Mouse (Mus musculus) hindbrain, postnatal 0 days (tissue): ENCODE results near the gene Hoxc10. TPM values are rescaled to one million over a fixed set of nuclear protein-coding genes. Genes with fewer than 3 reads are reported as not detected.
A peak's percentile ranks its signal among the peaks of the same experiment; 100 is the strongest.

Experiments
- ATAC-seq: fragments of 200-750 bp; cut with Nextera tagmentation; 2 replicates; pipeline ENCODE4 v1.8.0; 2017; ENCODE audit warnings: mild to moderate bottlenecking, moderate TSS enrichment, moderate library complexity
- DNase-seq: peaks from one replicate; pipeline ENCODE4 v3.0.0-alpha.2; 2015; ENCODE audit warnings: low spot score
- H3K27ac ChIP-seq: fragments of 300-500 bp; sonication (generic); 2 replicates; pipeline ENCODE4 v1.5.1; 2014; ENCODE audit warnings: mild to moderate bottlenecking
- H3K27me3 ChIP-seq: fragments of 300-500 bp; sonication (generic); 2 replicates; pipeline ENCODE4 v1.6.1; 2014; ENCODE audit warnings: low read length, mixed read lengths; ENCODE audit not compliant: insufficient read depth
- H3K36me3 ChIP-seq: fragments of 300-500 bp; sonication (generic); 2 replicates; pipeline ENCODE4 v1.6.1; 2014; ENCODE audit warnings: low read length, mixed read lengths; ENCODE audit not compliant: insufficient read depth
- H3K4me1 ChIP-seq: fragments of 300-500 bp; sonication (generic); 2 replicates; pipeline ENCODE4 v1.6.1; 2014; ENCODE audit warnings: antibody characterized with exemption, low read length, mixed read lengths; ENCODE audit not compliant: insufficient read depth
- H3K4me2 ChIP-seq: fragments of 300-500 bp; sonication (generic); 2 replicates; pipeline ENCODE4 v1.6.1; 2014; ENCODE audit warnings: low read depth, mild to moderate bottlenecking, low read length, moderate library complexity, mixed read lengths
- H3K4me3 ChIP-seq: fragments of 300-500 bp; sonication (generic); 2 replicates; pipeline ENCODE4 v1.5.1; 2014; ENCODE audit warnings: low read length
- H3K9ac ChIP-seq: fragments of 300-500 bp; sonication (generic); replicated peaks from 2 replicates; pipeline ENCODE4 v1.6.1; 2014; ENCODE audit warnings: mild to moderate bottlenecking, low read length, moderate library complexity, mixed read lengths
- H3K9me3 ChIP-seq: fragments of 300-500 bp; sonication (generic); 2 replicates; pipeline ENCODE4 v1.6.1; 2016; ENCODE audit warnings: low read length, mixed read lengths
- CTCF ChIP-seq: IDR thresholded peaks from 2 replicates; pipeline ENCODE4 v1.5.1; 2016; ENCODE audit warnings: antibody characterized with exemption, control low read depth, low read depth
- WGBS: fragments of 180-500 bp; shearing (Covaris S2); extraction: QIAGEN DNeasy Blood & Tissue Kit; methylation state at CpG from one replicate; pipeline ENCODE4 v1.1.7; 2014; 5-methylcytosine and 5-hydroxymethylcytosine counted together
- polyA plus RNA-seq: library from polyadenylated mRNA; unstranded; fragments of >200 nt; fragmentation: Nextera tagmentation; extraction: Ambion mirVana; gene quantifications from 2 replicates; pipeline ENCODE4 v1.2.1, GENCODE M21; 2015
- total RNA-seq: library from RNA; depleted of rRNA; stranded (reverse); fragments of >200 nt; gene quantifications from 2 replicates; pipeline ENCODE4 v1.2.3, GENCODE M21; 2014

The Hoxc10 gene
- total and polyA plus RNA-seq, 2 experiments from 2014 or later = not detected

- no peak for TF ChIP-seq CTCF
- H3K4me2 ChIP-seq = no peak within 1 kb of the TSS
- no peaks in the 10 kb centered on the region for H3K4me1 ChIP-seq
- H3K9ac ChIP-seq = no peak within 1 kb of the TSS
- peaks cover 94% of the 10 kb centered on the region for H3K27me3 ChIP-seq
- H3K36me3 ChIP-seq = no peaks in the 10 kb centered on the region
- H3K4me3 ChIP-seq = peak within 1 kb of the TSS; percentile 15
- ATAC-seq = no peak
- H3K9me3 ChIP-seq = no peaks in the 10 kb centered on the region
- peak; percentile 28 for DNase-seq
- H3K27ac ChIP-seq = no peak within 1 kb of the TSS
- WGBS = under 1% methylated on average over 66 of the region's 69 CpGs
Measured at GRCm38 (mm10) chr15:102990461-102991397, 24.1 kb downstream of the Hoxc10 start, which contains the start of gene Hoxc8. Hoxc8 (plus strand) TSS chr15:102990607.

- Histone ChIP-seq H3K27me3 (peaks cover 92% of the 10 kb centered on the region), H3K4me1 (no peaks in the 10 kb centered on the region), H3K27ac (no peak overlapping the region), H3K9me3 (no peaks in the 10 kb centered on the region), H3K4me3 (no peak overlapping the region), H3K4me2 (no peak overlapping the region), H3K9ac (no peak overlapping the region), H3K36me3 (no peaks in the 10 kb centered on the region)
- ATAC-seq (no peak), DNase-seq (no peak)
- WGBS = 4% methylated on average over 7 of the region's 7 CpGs
- no peak for TF ChIP-seq CTCF
Measured at GRCm38 (mm10) chr15:102991782-102992181, 25.2 kb downstream of the Hoxc10 start.

GRCm38 (mm10) chr15:102992206-102992605 lies 25.6 kb downstream of the Hoxc10 start:
- no peak overlapping the region for H3K4me3 ChIP-seq
- H3K9me3 ChIP-seq = no peaks in the 10 kb centered on the region
- WGBS = 1% methylated on average over 11 of the region's 11 CpGs
- no peaks in the 10 kb centered on the region for H3K36me3 ChIP-seq
- H3K4me1 ChIP-seq = no peaks in the 10 kb centered on the region
- H3K4me2 ChIP-seq = no peak overlapping the region
- no peak overlapping the region for H3K9ac ChIP-seq
- no peak overlapping the region for H3K27ac ChIP-seq
- H3K27me3 ChIP-seq = peaks cover 91% of the 10 kb centered on the region
- ATAC-seq = no peak
- DNase-seq = no peak
- TF ChIP-seq CTCF = no peak

- DNase-seq (no peak), ATAC-seq (no peak)
- Histone ChIP-seq H3K27me3 (peaks cover 91% of the 10 kb centered on the region), H3K4me3 (no peak overlapping the region), H3K27ac (no peak overlapping the region), H3K9me3 (no peaks in the 10 kb centered on the region), H3K36me3 (no peaks in the 10 kb centered on the region), H3K9ac (no peak overlapping the region), H3K4me1 (no peaks in the 10 kb centered on the region), H3K4me2 (no peak overlapping the region)
- no peak for TF ChIP-seq CTCF
- 1% methylated on average over 3 of the region's 3 CpGs for WGBS
Measured at GRCm38 (mm10) chr15:102992863-102993262, 26.3 kb downstream of the Hoxc10 start.

GRCm38 (mm10) chr15:102996548-102996947 lies 30.0 kb downstream of the Hoxc10 start:
- H3K9ac ChIP-seq = no peak overlapping the region
- no peak overlapping the region for H3K4me2 ChIP-seq
- no peak for DNase-seq
- H3K9me3 ChIP-seq = no peaks in the 10 kb centered on the region
- no peak for ATAC-seq
- peaks cover 4% of the 10 kb centered on the region; the same call in 1 of the 2 replicates for H3K4me1 ChIP-seq
- TF ChIP-seq CTCF = no peak
- H3K4me3 ChIP-seq = no peak overlapping the region
- 3% methylated on average over 9 of the region's 9 CpGs for WGBS
- no peaks in the 10 kb centered on the region for H3K36me3 ChIP-seq
- H3K27ac ChIP-seq = no peak overlapping the region
- peaks cover 92% of the 10 kb centered on the region for H3K27me3 ChIP-seq

- no peak overlapping the region for H3K4me2 ChIP-seq
- H3K9ac ChIP-seq = no peak overlapping the region
- ATAC-seq = no peak
- peaks cover 92% of the 10 kb centered on the region for H3K27me3 ChIP-seq
- no peak overlapping the region for H3K27ac ChIP-seq
- no peaks in the 10 kb centered on the region for H3K9me3 ChIP-seq
- WGBS = 2% methylated on average over 3 of the region's 3 CpGs
- H3K4me3 ChIP-seq = no peak overlapping the region
- peaks cover 4% of the 10 kb centered on the region; the same call in 1 of the 2 replicates for H3K4me1 ChIP-seq
- TF ChIP-seq CTCF = no peak
- DNase-seq = no peak
- H3K36me3 ChIP-seq = no peaks in the 10 kb centered on the region
Measured at GRCm38 (mm10) chr15:102997431-102997830, 30.8 kb downstream of the Hoxc10 start.

DNA sequence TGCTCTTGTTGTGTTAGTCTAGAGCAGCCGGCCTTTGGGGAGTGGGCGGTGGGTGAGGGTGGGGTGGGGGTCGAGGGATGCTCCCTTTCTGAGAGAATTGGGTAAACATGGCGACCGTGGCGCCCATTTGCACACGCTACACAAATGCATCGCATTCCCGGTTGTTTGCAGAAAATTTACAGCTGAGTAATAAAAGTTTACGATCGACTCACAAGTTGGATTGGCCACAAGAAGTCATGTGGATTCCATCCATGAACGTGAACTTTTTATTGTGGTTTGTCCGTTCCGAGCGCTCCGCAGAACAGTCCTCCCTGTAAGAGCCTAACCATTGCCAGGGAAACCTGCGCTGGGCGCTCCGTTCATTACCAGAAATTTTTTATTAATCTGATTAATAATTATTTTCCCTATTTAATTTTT lies 31.4 kb downstream of the Hoxc10 start, which contains the start of gene Hoxc6:
Hoxc6 (plus strand) TSS at position 319 of the 417 bp plus-strand sequence.
- peaks cover 4% of the 10 kb centered on the region; the same call in 1 of the 2 replicates for H3K4me1 ChIP-seq
- TF ChIP-seq CTCF = no peak
- H3K27ac ChIP-seq = no peak within 1 kb of the TSS
- peak within 1 kb of the TSS; percentile 56 for H3K4me2 ChIP-seq
- H3K9ac ChIP-seq = no peak within 1 kb of the TSS
- WGBS = 1% methylated on average over 19 of the region's 19 CpGs
- peaks cover 92% of the 10 kb centered on the region for H3K27me3 ChIP-seq
- ATAC-seq (no peak), DNase-seq (no peak)
- H3K36me3 ChIP-seq = no peaks in the 10 kb centered on the region
- H3K9me3 ChIP-seq = no peaks in the 10 kb centered on the region
- peak within 1 kb of the TSS; percentile 35 for H3K4me3 ChIP-seq
